Mouse (Mus musculus): ENCODE data around the gene Psmd7.

- TF ChIP-seq CTCF (IDR thresholded peaks at IDR 0.05; ENCODE audit: control insufficient read depth, insufficient read depth, insufficient replicate concordance, low read depth, low read length) (no peak), POLR2A (IDR thresholded peaks at IDR 0.05; ENCODE audit: control insufficient read depth, low read depth, low read length) (peak; percentile 96)
Observed at GRCm38 (mm10) chr8:107587995-107588780, at the start of gene Psmd7.

Measured in testis, adult 2 months (tissue).